Mouse (Mus musculus): ENCODE measurements around the gene Il1r1. TPM values are rescaled to one million over a fixed set of nuclear protein-coding genes. Genes with fewer than 3 reads are reported as not detected.

Gene Il1r1
- polyA plus RNA-seq, 1 experiment: 4.0 TPM

GRCm38 (mm10) chr1:40330181-40330580 lies 105.3 kb downstream of the Il1r1 start:
- no peak overlapping the region for H3K4me3 ChIP-seq (replicated peaks; ENCODE audit: control insufficient read depth, low read depth, low read length)
- no peak overlapping the region for H3K27ac ChIP-seq (ENCODE audit: control insufficient read depth, insufficient read depth, low read depth, low read length, poor library complexity)
- TF ChIP-seq CTCF (IDR thresholded peaks at IDR 0.05; ENCODE audit: control insufficient read depth, insufficient read depth, low read length) (no peak), POLR2A (IDR thresholded peaks at IDR 0.05; ENCODE audit: borderline replicate concordance, control insufficient read depth, low read depth, low read length) (no peak)
- 89% methylated on average over 8 of the region's 8 CpGs for WGBS
- H3K4me1 ChIP-seq (ENCODE audit: control insufficient read depth, insufficient read depth, low read length): peaks cover 3% of the 10 kb centered on the region; the same call in 1 of the 2 replicates

- H3K27ac ChIP-seq (ENCODE audit: control insufficient read depth, insufficient read depth, low read depth, low read length, poor library complexity): no peak overlapping the region
- H3K4me3 ChIP-seq (replicated peaks; ENCODE audit: control insufficient read depth, low read depth, low read length): no peak overlapping the region
- no peak for TF ChIP-seq POLR2A (IDR thresholded peaks at IDR 0.05; ENCODE audit: borderline replicate concordance, control insufficient read depth, low read depth, low read length)
- no peak for TF ChIP-seq CTCF (IDR thresholded peaks at IDR 0.05; ENCODE audit: control insufficient read depth, insufficient read depth, low read length)
- H3K4me1 ChIP-seq (ENCODE audit: control insufficient read depth, insufficient read depth, low read length): no peaks in the 10 kb centered on the region
- 63% methylated on average over 1 of the region's 1 CpGs for WGBS
These were observed 114.5 kb downstream of the Il1r1 start for GRCm38 (mm10) chr1:40339346-40339745.

GRCm38 (mm10) chr1:40340102-40340501 lies 115.2 kb downstream of the Il1r1 start:
- Histone ChIP-seq H3K4me3 (replicated peaks; ENCODE audit: control insufficient read depth, low read depth, low read length) (no peak overlapping the region), H3K27ac (ENCODE audit: control insufficient read depth, insufficient read depth, low read depth, low read length, poor library complexity) (no peak overlapping the region), H3K4me1 (ENCODE audit: control insufficient read depth, insufficient read depth, low read length) (no peaks in the 10 kb centered on the region)
- TF ChIP-seq CTCF (IDR thresholded peaks at IDR 0.05; ENCODE audit: control insufficient read depth, insufficient read depth, low read length): no peak
- TF ChIP-seq POLR2A (IDR thresholded peaks at IDR 0.05; ENCODE audit: borderline replicate concordance, control insufficient read depth, low read depth, low read length): no peak
- 60% methylated on average over 4 of the region's 4 CpGs for WGBS

DNA sequence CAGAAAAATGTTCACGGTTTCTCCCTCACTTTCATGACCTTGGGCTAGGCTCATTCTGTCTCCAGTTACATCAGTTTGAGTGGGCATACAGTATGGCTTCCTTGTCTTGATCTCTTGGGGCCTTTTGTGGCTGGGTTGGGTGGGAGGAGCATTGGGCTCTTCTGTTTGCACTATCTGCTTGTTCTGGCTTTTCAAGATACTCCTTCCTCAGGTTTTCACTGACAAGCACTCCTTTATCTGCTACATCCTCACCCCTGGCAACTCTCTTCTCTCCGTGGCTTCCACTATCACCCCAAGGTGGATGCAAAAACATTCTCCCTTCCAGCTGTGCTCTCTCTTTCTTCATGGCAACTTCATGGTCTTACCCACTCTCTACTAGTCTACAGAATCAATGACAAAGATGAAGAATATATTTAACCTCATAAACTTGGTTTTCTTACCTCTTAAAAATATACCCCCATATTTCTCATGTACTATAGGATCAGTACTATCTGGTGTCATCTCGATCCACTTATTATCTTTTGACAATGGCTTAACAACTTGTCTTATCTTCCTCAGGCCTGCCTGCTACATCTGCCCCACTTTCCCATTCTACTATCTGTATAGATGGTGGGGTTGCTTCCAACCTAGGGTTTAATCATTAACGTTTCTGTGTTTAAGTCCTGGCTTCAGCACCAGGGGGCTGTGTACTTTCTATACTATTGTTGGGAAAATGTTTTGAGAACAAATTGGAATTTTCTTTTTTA lies 127.5 kb downstream of the Il1r1 start:
- WGBS: 61% methylated on average over 4 of the region's 4 CpGs
- no peak overlapping the region for H3K27ac ChIP-seq (ENCODE audit: control insufficient read depth, insufficient read depth, low read depth, low read length, poor library complexity)
- TF ChIP-seq POLR2A (IDR thresholded peaks at IDR 0.05; ENCODE audit: borderline replicate concordance, control insufficient read depth, low read depth, low read length) (no peak), CTCF (IDR thresholded peaks at IDR 0.05; ENCODE audit: control insufficient read depth, insufficient read depth, low read length) (no peak)
- peaks cover 7% of the 10 kb centered on the region for H3K4me1 ChIP-seq (ENCODE audit: control insufficient read depth, insufficient read depth, low read length)
- no peak overlapping the region for H3K4me3 ChIP-seq (replicated peaks; ENCODE audit: control insufficient read depth, low read depth, low read length)

DNA sequence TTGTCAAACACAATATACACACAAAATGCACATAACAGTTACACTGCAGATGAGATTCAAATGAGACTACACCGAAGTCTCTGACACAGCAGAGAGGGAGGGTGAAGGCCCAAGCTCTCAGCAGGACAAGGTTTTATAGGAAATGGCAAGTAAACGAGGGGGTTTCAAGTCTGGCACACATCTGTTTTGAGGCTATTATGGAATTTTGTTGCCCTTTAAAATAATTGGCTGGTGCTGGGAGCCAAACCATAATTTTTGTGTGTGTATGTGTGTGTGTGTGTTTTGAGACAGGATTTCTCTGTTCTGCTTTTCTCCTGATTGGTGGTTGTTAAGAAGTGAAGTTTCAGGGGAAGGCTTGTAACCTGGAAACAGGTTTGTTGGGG lies 128.0 kb downstream of the Il1r1 start:
- H3K27ac ChIP-seq (ENCODE audit: control insufficient read depth, insufficient read depth, low read depth, low read length, poor library complexity): no peak overlapping the region
- no peak overlapping the region for H3K4me3 ChIP-seq (replicated peaks; ENCODE audit: control insufficient read depth, low read depth, low read length)
- TF ChIP-seq CTCF (IDR thresholded peaks at IDR 0.05; ENCODE audit: control insufficient read depth, insufficient read depth, low read length): no peak
- TF ChIP-seq POLR2A (IDR thresholded peaks at IDR 0.05; ENCODE audit: borderline replicate concordance, control insufficient read depth, low read depth, low read length): no peak
- 83% methylated on average over 2 of the region's 2 CpGs for WGBS
- H3K4me1 ChIP-seq (ENCODE audit: control insufficient read depth, insufficient read depth, low read length): peaks cover 7% of the 10 kb centered on the region

- TF ChIP-seq POLR2A (IDR thresholded peaks at IDR 0.05; ENCODE audit: borderline replicate concordance, control insufficient read depth, low read depth, low read length) (no peak), CTCF (IDR thresholded peaks at IDR 0.05; ENCODE audit: control insufficient read depth, insufficient read depth, low read length) (no peak)
- Histone ChIP-seq H3K27ac (ENCODE audit: control insufficient read depth, insufficient read depth, low read depth, low read length, poor library complexity) (no peak overlapping the region), H3K4me3 (replicated peaks; ENCODE audit: control insufficient read depth, low read depth, low read length) (no peak overlapping the region), H3K4me1 (ENCODE audit: control insufficient read depth, insufficient read depth, low read length) (peaks cover 7% of the 10 kb centered on the region)
- WGBS: 66% methylated on average over 3 of the region's 3 CpGs
These were observed 129.8 kb downstream of the Il1r1 start for GRCm38 (mm10) chr1:40354665-40355064.

GRCm38 (mm10) chr1:40355431-40355843 lies 130.6 kb downstream of the Il1r1 start:
- H3K27ac ChIP-seq (ENCODE audit: control insufficient read depth, insufficient read depth, low read depth, low read length, poor library complexity): no peak overlapping the region; the same call in 1 of the 2 replicates
- TF ChIP-seq POLR2A (IDR thresholded peaks at IDR 0.05; ENCODE audit: borderline replicate concordance, control insufficient read depth, low read depth, low read length) (no peak), CTCF (IDR thresholded peaks at IDR 0.05; ENCODE audit: control insufficient read depth, insufficient read depth, low read length) (no peak)
- H3K4me3 ChIP-seq (replicated peaks; ENCODE audit: control insufficient read depth, low read depth, low read length): no peak overlapping the region
- 34% methylated on average over 4 of the region's 4 CpGs for WGBS
- H3K4me1 ChIP-seq (ENCODE audit: control insufficient read depth, insufficient read depth, low read length): peaks cover 7% of the 10 kb centered on the region

- no peak; the same call in 1 of the 2 replicates for TF ChIP-seq CTCF (IDR thresholded peaks at IDR 0.05; ENCODE audit: control insufficient read depth, insufficient read depth, low read length)
- no peak for TF ChIP-seq POLR2A (IDR thresholded peaks at IDR 0.05; ENCODE audit: borderline replicate concordance, control insufficient read depth, low read depth, low read length)
- Histone ChIP-seq H3K4me3 (replicated peaks; ENCODE audit: control insufficient read depth, low read depth, low read length) (no peak overlapping the region), H3K4me1 (ENCODE audit: control insufficient read depth, insufficient read depth, low read length) (peaks cover 7% of the 10 kb centered on the region), H3K27ac (ENCODE audit: control insufficient read depth, insufficient read depth, low read depth, low read length, poor library complexity) (peak overlapping the region; percentile 13; the same call in 1 of the 2 replicates)
- 3% methylated on average over 10 of the region's 10 CpGs for WGBS
These were observed 131.1 kb downstream of the Il1r1 start for GRCm38 (mm10) chr1:40355904-40356521.
